Mouse (Mus musculus) ES-E14 (cell line): ENCODE data around the gene Rgs6.

ENCODE experiments used
- CHD2 ChIP-seq: IDR thresholded peaks from 2 replicates; pipeline ENCODE4 v1.6.1; 2014; ENCODE audit warnings: mild to moderate bottlenecking, low read depth, low read length, inconsistent platforms
- MAFK ChIP-seq: IDR thresholded peaks from 2 replicates; pipeline ENCODE4 v1.6.1; 2014; ENCODE audit warnings: mild to moderate bottlenecking, low read depth, low read length, inconsistent platforms; ENCODE audit not compliant: insufficient read depth
- ZC3H11A ChIP-seq: IDR thresholded peaks from 2 replicates; pipeline ENCODE4 v1.6.1; 2012; ENCODE audit warnings: low read depth, mild to moderate bottlenecking, inconsistent platforms, low read length, borderline replicate concordance

GRCm38 (mm10) chr12:83136031-83136430 lies 547.9 kb downstream of the Rgs6 start:
- TF ChIP-seq MAFK: no peak
- TF ChIP-seq CHD2: no peak
- TF ChIP-seq ZC3H11A: no peak
